Mouse (Mus musculus) erythroblast, embryonic 14.5 days (primary cell): Measurements from ENCODE around the gene Hivep2.

Experiments used
- GATA1 ChIP-seq: IDR thresholded peaks from 2 replicates; pipeline ENCODE4 v1.6.1; 2012; ENCODE audit warnings: low read length, inconsistent platforms, mixed read lengths
- TAL1 ChIP-seq: IDR thresholded peaks from 3 replicates; pipeline ENCODE4 v1.6.1; 2012; ENCODE audit warnings: low read length, inconsistent platforms, mixed read lengths

- TF ChIP-seq TAL1 = no peak
- TF ChIP-seq GATA1 = no peak
Observed at GRCm38 (mm10) chr10:14048916-14049445, 83.1 kb downstream of the Hivep2 start.
